Mouse (Mus musculus) G1E (cell line): ENCODE results near the gene Rab3d.
"Not testable (repeated sequence)": the region's sequence is repeated elsewhere in the genome, so short reads cannot be mapped to it uniquely, and the experiment has no call there.

Experiments
- CTCF ChIP-seq: IDR thresholded peaks from 2 replicates; pipeline ENCODE4 v1.5.1; 2012; ENCODE audit warnings: low read depth, low read length, inconsistent platforms, mixed read lengths
- GATA1 ChIP-seq: IDR thresholded peaks from 2 replicates; pipeline ENCODE4 v1.6.1; 2012; ENCODE audit warnings: borderline replicate concordance, low read length, inconsistent platforms, mixed read lengths
- TAL1 ChIP-seq: conservative IDR thresholded peaks from 2 replicates; pipeline ENCODE4 v1.6.1; 2012; ENCODE audit warnings: low read depth, low read length, inconsistent platforms, mixed read lengths

DNA sequence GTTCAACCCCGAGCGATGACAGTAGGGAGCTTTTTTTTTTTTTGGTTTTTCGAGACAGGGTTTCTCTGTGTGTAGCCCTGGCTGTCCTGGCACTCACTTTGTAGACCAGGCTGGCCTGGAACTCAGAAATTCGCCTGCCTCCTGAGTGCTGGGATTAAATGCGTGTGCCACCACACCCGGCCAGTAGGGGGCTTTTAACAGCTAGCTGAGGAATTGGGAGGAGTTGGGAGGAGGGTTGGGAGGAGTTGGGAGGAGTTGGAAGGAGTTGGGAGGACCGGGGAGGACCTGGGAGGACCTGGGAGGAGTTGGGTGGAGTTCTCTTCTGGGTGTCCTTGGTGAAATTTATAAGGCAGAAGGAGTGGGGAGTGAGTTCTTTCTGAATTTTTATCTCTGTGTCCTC is 48.7 kb downstream of the Rab3d start:
- TF ChIP-seq CTCF, GATA1, TAL1: not testable (repeated sequence)
